Mouse (Mus musculus): ENCODE data around the gene Osbpl10. TPM values are rescaled to one million over a fixed set of nuclear protein-coding genes. Genes with fewer than 3 reads are reported as not detected.

Gene Osbpl10
- polyA plus RNA-seq, 3 experiments from 2014 or later = not detected

DNA sequence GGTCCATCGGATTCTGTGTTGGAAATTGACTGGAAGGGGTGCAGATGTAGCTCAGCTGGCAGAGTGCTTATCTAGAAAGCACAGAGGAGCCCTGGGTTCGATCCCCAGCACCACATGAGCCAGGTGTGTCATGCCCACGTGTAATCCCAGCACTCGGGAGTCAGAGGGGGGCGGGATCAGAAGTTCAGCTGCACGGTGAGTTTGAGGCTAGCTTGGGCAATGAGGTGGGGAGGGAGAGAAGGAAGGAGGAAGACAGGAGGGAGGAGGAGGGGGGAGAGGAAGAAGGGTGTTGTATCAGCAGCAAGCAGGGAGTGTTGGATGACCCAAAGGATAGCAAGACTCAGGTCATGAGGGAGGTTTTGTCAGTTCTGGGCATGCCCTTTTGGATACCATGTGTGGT, 55.9 kb downstream of the Osbpl10 start:
- no peak for ATAC-seq

DNA sequence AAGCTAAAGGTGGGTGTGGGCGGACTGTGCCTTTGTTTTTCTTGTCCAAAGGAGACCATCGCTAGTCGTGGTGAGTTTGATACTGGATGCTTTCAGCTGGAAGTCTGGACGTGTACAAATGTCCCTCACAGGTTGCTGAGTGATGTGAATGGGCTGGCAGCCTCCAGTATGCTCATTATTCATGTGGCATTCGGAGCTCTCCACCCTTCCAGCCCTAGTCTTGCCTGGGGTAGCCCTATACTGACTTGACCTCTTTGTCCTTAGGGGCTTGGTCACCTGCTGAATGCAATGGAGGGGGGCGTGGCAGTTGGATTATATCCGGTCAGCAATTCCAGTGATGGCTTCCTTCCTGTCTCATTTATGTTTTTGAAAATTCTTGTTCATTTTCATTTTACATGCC, 56.4 kb downstream of the Osbpl10 start:
- no peak for ATAC-seq

DNA sequence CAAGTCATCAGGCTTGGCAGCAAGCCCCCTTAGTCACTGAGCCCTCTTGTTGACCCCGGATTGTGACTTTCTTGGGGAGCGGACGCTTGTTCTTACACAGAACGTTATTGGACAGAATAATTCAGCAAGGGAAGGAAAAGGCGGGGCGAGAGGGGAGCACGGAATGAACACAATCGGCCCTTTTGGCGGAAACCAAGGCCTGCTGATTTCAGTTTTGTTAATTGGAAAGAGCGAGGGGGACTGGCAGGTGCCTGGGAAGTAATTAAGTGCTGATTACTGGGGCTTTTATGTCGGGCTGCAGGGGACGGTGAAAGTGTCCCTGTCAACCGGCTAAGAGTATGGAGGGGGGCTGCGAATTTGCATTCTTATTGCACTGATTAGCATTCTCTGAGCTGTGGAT, 59.8 kb downstream of the Osbpl10 start:
- no peak for ATAC-seq

DNA sequence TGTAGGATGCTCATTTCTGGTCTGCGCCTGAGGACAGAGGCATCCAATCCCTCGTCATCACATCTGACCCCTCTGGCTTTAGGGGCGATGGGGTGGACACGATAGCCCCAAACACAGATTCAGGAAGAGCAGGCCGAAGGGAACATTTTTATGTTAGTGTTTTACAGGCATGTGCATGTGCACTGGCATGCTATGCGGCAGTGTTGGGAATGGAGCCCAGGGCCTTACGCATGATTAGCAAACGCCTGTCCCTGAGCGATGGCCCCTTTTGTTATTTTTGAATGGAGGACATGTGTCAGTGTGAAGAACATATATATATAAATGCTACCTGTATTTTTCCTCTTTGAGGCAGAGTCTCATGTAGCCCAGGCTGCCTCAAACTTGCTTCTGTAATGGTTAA, 60.3 kb downstream of the Osbpl10 start:
- no peak for ATAC-seq

DNA sequence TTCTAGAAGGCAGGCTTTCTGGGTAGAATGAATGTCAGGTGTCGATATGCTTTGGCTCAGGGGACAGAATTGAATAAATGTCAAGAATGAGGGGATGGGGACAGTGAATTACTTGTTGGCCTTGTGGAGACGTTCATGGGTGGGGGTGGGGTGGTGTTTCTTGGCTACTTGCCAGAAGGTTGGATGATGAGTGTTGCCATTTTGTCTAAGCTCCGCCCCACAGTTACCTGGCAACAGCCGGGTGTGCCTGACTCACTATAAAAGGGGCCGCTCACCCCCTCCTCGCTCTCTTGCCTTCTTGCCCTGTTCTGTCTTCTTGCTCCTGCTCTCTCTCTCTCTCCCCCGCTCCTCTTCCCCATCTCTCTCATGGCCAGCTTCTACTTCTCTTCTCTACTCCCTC, 60.9 kb downstream of the Osbpl10 start:
- ATAC-seq = no peak

DNA sequence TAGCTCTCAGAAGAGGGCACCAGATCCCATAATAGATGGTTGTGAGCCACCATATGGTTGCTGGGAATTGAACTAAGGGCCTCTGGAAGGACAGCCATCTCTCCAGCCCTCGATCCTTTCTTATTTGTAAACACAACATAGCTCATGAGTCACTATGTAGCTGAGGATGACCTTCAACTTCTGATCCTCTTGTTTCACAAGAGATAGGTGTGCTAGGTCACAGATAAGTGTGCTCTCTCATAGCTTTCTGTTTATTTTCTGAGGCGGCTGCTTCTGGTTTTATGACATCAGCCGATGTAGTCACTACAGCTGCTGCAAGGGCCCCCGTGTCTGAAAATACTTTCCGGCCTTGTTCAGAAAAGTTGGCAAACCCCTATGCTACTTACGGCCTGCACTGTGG, 64.2 kb downstream of the Osbpl10 start:
- no peak for ATAC-seq

DNA sequence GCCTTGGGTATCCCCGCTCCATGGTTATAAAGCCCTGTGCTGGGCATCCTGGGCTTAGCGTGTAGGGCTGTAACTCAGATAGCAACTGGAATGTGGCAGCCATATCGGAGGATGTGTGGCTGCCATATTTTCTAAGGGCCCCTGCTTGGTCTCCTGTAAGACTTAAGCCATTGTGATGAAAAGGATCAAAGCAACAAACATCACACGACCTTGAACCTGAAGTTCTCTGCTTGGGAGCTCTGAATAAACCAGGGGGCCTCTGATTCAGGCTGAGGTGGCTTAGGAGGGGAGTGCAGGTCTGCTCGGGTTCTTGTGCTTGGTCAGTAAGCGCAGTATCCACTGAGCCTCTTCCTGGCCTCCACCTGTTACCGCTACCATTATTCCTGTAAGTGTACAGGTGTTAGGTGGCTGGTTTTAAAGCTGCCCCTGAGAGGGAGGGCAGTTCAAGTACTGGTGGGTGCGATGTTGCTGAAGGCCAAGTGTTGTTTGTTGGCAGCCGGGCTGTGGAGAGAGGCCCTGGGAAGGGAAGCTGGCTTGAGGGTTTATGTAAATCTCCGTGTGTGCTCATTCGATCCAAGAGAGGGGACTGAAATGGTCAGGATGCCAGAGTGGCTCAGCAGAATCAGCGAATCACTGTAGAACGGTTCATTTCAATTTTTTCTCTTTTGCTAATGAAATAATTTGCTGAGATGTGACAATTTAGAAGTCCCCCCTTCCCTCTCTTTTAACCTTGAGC, 64.8 kb downstream of the Osbpl10 start:
- ATAC-seq = no peak

DNA sequence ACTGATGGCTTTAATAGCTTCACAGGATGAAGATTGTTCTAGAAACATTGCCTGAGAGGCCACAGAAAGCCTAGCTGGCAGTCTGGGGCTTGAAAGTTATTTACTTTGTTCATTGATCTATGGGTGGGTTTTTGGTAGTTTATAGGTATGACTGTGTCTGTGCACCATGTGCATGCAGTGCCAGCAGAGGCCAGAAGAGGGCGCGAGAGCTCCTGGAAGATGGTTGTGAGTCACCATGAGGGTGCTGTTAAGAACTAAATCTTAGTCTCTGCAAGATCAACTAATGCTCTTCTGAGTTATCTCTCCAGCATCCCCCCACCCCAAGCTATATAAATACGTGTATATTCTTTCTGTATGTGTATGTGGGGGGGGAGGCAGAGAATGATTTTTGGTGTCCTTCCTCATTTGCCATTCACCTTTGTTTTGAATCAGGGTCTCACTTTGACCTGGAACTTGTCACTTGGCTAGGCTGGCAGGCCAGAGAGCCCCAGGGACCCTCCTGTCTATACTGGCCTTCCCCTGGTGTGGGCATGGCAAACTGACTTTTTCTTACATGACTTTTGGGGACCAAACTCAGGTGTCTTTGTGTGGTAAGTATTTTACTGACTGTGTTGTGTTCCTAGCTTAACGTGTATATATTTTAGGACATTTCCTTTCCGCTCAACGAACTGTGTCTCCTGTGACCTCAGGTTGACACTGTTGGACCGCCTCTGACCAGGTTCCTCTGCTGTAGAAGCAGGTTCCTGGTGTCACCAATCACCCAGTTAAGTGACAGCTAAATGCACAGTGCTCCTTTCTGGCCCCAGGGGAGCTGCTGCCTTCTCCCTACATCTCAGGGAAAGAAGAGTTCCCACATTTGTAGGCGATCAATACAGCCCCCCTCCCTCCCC, 65.8 kb downstream of the Osbpl10 start:
- no peak for ATAC-seq

DNA sequence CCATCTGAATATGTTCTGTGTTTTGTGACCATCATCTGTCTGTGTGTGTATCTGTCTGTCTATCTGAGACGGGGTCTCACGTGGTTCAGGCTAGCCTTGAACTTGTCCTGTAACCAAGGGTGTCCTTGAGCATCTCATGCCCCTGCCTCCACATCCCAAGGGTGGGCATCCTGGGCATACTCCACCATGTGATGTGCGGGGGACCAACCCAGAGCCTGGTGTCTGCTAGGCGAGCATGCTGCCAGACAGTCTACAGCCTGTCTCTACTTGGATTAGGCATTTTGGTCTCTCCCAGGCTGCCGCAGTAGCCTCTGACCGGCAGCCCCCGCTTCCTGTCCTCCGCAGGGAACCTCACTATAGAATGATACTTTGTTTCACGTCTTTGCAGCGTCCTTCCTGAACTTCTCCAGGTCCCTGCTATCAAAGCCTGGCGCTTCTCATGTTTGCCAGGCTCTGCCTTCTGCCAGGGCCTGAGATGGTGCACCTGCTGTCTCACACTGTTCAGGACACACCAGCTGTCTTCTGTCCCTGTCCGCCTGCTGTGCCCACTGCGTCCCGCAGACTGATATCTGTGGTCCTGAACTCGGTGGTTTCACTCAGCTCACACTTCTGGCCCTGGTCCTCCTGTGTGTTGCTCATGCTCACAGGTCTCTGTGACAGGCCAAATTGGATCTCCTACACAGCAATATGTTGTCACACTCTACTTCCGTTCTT, 66.9 kb downstream of the Osbpl10 start:
- no peak for ATAC-seq

DNA sequence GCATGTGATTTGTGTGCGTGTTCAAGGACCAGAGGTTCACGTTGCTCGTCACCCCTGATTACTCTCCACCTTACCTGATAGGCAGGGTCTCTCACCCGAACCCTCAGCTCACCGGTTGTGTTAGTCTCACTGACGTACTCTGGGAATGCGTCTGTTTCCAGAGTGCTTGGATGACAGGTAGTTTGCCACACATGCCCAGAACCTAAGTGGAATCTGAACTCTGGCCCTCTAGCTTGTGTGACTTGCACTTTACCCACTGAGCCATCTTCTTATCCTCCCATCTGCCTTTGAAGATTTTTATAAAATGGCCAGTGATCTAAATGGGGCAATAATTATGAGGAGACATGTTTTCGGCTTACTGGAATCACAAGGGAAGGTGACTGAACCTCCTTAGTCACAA, 68.3 kb downstream of the Osbpl10 start:
- ATAC-seq = no peak

DNA sequence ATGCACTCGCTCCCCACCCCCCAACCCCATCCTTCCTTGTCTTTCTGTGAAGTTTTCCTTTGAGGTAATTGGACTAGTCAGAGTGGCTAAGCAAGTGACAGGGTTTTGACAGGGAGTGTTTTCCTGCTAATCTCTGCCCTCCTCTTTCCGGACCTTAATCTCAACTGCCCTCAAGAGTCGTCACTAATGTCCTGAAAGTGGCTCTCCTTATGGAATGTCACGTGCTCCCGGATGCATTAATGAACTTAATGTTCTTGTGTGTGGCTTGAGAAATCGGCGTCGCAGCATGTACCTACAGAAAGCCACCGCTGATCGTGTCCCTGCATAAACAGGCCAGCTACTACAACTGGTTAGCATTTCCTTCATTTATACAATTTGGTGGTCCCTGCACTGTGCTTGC, 70.0 kb downstream of the Osbpl10 start:
- ATAC-seq = no peak

DNA sequence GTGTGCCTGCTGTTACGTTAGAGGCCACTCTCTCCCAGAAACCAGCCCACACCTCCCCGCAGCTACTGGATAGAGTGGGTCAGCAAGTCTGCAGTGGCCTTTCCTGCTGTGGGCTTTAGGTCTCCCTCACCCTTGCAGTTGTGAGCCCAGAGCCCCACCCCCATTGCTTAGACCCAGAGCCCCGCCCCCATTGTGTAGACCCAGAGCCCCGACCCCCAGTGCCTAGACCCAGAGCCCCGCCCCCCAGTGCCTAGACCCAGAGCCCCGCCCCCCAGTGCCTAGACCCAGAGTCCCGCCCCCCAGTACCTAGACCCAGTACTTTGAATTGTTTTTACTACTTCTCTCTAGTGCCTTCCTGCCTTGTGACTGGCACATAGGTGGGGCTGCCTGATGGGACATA, 70.5 kb downstream of the Osbpl10 start:
- no peak for ATAC-seq

DNA sequence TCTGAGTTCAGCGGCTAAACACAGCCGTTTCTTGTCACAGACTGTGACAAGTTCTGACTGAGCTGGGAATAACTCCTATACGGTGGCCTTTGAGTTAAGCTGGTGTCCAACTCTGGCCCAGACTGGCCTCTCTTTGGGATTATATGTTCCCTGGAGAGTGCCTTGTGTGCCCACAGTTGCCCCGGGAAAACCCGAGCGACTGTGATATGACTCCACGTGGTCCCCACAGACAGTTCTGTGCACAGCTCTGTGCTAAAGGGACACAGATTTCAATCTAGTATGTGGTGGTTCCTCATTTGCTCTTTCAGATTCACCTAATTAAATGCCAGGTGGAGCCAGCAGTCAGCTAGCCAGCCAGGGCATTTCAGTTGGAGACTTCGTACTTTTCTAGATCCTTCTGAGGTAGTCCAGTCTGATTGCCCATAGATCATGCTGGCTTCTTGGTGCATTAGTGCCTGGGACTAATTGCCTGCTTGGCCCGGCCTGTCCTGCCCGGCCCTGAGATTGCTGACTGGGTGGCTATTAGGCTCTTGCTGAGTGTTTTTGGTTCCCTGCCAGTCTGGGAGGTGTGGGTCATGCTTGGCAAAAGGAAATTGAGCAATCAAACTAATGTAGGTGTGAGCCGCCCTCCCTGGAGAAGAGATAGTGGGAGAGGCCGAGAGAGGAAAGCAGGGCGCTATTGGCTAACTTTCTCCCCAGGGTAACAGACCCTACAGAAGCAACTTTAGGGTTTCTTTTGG, 71.8 kb downstream of the Osbpl10 start:
- no peak for ATAC-seq

DNA sequence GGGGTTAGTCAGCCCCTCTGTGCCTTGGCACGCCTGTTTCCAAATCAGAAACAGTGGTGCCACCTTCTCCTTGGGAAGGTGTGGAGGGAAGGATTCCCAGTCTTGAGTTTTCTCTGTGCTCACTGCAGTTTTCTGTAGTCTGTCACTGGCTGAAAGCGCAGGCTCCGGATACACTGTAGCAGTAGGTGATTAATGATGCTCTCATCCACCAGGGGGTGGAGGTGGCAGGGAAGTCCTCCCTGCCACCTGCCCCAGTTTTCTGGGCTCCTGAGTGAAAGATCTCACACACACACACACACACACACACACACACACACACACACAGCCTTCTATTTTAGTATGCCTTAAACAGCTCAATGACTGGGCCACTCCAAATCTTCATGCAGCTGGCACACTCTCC, 73.6 kb downstream of the Osbpl10 start:
- ATAC-seq = no peak

DNA sequence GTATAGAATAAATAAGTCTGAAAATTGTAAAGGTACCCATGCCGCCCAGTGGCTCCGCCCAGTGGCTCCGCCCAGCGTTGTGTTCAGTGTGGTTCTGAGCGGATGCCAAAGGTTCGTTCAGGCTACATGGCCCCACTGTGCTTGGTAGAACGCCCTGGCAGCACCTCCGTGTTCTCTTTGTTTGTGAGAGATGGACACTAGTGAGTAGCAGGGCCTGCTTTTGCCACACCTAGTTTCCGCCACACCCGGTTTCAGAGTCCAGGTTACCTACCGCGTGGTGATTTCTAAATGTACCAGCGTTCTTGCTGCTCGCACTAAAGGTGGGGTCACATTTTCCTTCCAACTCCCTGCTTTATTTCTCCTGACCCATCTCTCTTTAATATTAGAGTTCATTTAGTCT, 75.4 kb downstream of the Osbpl10 start:
- no peak for ATAC-seq

DNA sequence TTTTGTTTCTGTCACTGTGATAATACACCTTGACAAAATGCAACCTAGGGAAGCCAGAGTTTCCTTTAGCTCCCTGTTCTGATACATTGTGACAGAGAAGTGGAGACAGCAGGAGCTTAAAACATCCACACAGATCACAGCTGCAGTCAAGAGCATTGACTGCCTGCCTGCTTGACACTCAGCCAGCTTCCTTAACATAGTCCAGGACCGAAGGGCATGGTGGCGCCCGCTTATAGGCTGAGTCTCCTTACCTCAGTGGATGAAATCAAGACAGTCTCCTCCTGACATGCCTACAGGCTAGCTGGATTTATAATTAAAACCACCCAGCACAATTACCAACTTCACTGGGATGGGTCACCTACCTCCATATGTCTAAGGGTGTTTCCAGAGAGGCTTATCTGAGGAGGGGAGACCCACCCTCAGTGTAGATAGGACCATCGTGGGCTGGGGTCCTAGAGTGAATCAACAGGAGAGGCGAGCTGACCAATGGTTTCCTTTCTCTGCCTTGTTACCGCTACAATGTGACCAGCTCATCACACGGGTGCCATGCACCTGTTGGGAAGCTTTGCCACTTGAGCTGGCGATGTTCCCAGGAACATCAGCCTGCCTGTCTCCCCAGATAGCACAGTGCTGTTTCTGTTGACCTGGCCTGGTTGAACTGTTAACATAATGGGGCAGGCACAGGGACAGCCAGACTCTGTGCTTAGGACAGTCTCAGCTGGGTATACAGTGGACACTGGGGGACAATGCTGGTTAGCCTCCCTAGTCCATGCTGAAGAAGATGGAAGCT, 76.9 kb downstream of the Osbpl10 start:
- ATAC-seq = no peak

DNA sequence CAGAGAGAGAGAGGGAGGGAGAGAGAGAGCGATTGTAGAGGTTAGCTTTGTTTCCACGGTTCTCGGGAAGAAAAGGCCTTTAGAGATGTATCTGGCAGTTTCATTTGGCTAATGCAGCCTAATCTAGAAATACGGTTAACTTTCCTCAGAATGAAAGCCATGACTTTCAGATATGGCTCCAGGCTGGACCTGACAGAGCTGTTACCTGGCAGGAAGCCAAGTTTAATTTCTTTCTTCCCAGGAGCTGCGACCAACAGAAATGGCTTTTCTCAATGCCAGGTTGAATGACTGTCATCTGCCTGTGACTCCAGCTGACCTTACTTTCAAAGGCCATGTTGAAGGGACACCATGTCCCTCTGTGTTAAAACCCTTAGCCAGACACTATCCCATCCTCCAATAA, 80.4 kb downstream of the Osbpl10 start:
- ATAC-seq = no peak

DNA sequence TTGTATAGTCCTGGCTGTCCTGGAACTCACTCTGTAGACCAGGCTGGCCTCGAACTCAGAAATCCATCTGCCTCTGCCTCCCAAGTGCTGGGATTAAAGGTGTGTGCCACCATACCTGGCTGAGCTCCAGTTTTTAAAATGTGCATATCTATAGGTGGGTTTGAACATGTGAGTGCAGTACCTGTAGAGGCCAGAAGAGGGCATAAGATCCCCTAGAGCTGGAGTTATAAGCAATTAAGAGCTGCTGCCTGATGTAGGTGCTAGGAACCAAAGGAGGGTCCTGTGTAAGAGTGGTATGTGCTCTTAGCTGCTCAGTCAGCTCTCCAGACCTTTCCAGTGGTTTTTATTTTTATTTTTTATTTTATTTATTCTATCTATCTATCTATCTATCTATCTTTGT, 86.5 kb downstream of the Osbpl10 start:
- no peak for ATAC-seq

DNA sequence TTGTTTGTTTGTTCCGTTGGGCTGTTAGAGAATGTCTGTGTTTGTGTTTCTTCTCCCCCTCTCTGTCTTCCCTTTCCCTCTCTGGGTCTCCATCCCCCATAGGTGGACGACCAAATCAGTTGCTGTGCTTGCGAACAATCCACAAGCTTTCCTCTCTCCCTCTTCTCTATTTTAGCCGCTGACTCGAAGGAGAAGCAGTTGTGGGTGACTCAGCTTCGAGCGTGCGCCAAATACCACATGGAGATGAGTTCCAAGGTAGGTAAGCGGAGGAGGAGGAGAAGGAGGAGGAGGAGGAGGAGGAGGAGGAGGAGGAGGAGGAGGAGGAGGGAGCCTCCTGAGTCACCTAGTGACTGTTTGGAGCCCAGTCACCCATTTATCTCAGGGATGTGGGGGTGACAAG, 88.7 kb downstream of the Osbpl10 start:
- ATAC-seq = no peak

DNA sequence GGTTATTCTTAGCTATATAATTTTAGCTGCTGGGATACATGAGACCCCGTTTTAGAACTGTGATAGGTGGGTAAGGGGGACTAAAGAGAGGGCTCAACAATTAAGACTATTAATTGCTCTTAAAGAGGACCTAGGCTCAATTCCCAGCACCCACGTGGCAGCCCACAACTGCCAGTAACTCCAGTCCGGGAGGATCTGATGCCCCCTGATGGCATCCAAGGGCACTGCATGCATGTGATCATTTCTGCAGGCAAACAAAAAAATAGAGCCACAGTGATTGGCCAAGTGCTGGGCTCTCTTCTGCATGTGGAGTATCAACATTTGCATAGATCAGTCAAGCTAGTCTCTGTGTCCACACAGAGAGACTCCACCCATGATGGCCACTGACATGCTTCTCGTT, 96.8 kb downstream of the Osbpl10 start:
- ATAC-seq = no peak

DNA sequence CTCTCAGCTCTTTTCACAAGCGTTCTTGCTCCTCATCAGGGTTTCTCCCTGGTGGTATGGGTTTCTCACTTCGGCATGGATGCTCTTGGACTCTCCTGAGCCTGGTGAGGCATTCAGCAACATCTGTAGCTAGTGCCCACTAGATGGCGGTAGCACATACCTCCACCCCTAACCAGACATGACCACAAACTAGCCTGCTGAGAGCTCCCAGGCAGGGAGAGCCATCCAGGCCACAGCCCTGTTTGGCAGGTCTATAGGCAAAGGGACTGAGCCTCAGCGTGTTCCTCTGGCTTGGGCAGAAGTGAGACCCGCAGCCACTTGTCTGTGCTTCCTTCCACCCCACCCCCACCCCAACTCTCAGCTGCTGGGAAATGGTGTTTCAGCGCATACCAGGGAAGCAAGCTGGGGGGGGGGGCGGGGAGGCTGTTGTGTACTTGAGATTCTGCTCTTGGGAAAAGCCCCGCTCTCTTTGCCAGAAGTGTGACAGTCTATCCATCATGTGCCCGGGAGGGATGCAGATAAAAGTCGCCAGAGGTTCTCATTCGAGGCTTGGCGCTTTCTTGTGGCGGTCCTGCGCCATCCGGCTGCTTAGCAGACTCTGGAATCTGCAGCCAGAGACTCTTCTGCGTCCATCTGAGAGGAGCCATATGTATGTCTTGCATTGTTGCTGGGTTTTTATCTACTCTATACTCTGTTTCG, 110.1 kb downstream of the Osbpl10 start:
- ATAC-seq = no peak

All from inflammation-experienced regulatory T-cells, adult 6 months (primary cell).